Mouse (Mus musculus) myocyte (in vitro differentiated cells): ENCODE data around the gene Mgmt. TPM values are rescaled to one million over a fixed set of nuclear protein-coding genes. Genes with fewer than 3 reads are reported as not detected.

Experiments
- H3K27me3 ChIP-seq: one replicate; pipeline ENCODE4 v1.6.1; 2011; ENCODE audit not compliant: control insufficient read depth, insufficient read depth, insufficient read length
- H3K36me3 ChIP-seq: one replicate; pipeline ENCODE4 v1.6.1; 2011; ENCODE audit not compliant: control insufficient read depth, insufficient read depth
- H3K4me2 ChIP-seq: one replicate; pipeline ENCODE4 v1.6.1; 2011; ENCODE audit warnings: low read depth, control low read depth
- H3K4me3 ChIP-seq: one replicate; pipeline ENCODE4 v1.5.1; 2011; ENCODE audit warnings: mild to moderate bottlenecking, control low read depth, moderate library complexity
- H3K79me2 ChIP-seq: one replicate; pipeline ENCODE4 v1.6.1; 2011; ENCODE audit not compliant: control insufficient read depth, insufficient read depth
- H3ac ChIP-seq: one replicate; pipeline ENCODE4 v1.6.1; 2011; ENCODE audit not compliant: control insufficient read depth, insufficient read length
- CEBPB ChIP-seq: IDR thresholded peaks from 2 replicates; pipeline ENCODE4 v1.6.1; 2011; ENCODE audit warnings: mild to moderate bottlenecking, moderate library complexity; ENCODE audit not compliant: poor library complexity, insufficient read depth, severe bottlenecking
- E2F4 ChIP-seq: IDR thresholded peaks from one replicate; pipeline ENCODE4 v1.6.1; 2011; ENCODE audit warnings: mild to moderate bottlenecking, control low read depth, moderate library complexity; ENCODE audit not compliant: insufficient read depth
- MAX ChIP-seq: IDR thresholded peaks from one replicate; pipeline ENCODE4 v1.6.1; 2011; ENCODE audit warnings: low read depth, mild to moderate bottlenecking, control low read depth
- MYOD1 ChIP-seq, 3 experiments: IDR thresholded peaks; one replicate each; pipeline ENCODE4 v1.6.1; 2011; ENCODE audit warnings: control low read depth in 2 of 3, low read depth in 2 of 3, mild to moderate bottlenecking in 2 of 3, moderate library complexity in 1 of 3; ENCODE audit not compliant: insufficient read length in 2 of 3, control insufficient read depth in 1 of 3
- MYOG ChIP-seq, 3 experiments: IDR thresholded peaks; one replicate each; pipeline ENCODE4 v1.6.1; 2011; ENCODE audit warnings: control low read depth in 2 of 3, low read depth in 2 of 3, mild to moderate bottlenecking in 2 of 3; ENCODE audit not compliant: insufficient read length in 2 of 3, control insufficient read depth in 1 of 3, insufficient read depth in 1 of 3
- POLR2A ChIP-seq: IDR thresholded peaks from one replicate; pipeline ENCODE4 v1.6.1; 2011; ENCODE audit warnings: low read depth, mild to moderate bottlenecking, control low read depth, moderate library complexity; ENCODE audit not compliant: insufficient read length
- POLR2AphosphoS2 ChIP-seq: IDR thresholded peaks from one replicate; pipeline ENCODE4 v1.6.1; 2011; ENCODE audit warnings: low read depth, control low read depth; ENCODE audit not compliant: insufficient read length
- REST ChIP-seq: IDR thresholded peaks from one replicate; pipeline ENCODE4 v1.6.1; 2011; ENCODE audit warnings: mild to moderate bottlenecking, control low read depth, moderate library complexity; ENCODE audit not compliant: insufficient read depth, insufficient read length
- SRF ChIP-seq: IDR thresholded peaks from one replicate; pipeline ENCODE4 v1.6.1; 2011; ENCODE audit warnings: low read depth; ENCODE audit not compliant: control insufficient read depth, insufficient read length
- TCF12 ChIP-seq: IDR thresholded peaks from one replicate; pipeline ENCODE4 v1.6.1; 2011; ENCODE audit warnings: mild to moderate bottlenecking, control low read depth; ENCODE audit not compliant: poor library complexity, insufficient read depth, severe bottlenecking
- TCF3 ChIP-seq: IDR thresholded peaks from one replicate; pipeline ENCODE4 v1.6.1; 2011; ENCODE audit warnings: low read depth, control low read depth; ENCODE audit not compliant: insufficient read length
- USF1 ChIP-seq: IDR thresholded peaks from one replicate; pipeline ENCODE4 v1.6.1; 2011; ENCODE audit warnings: low read depth, mild to moderate bottlenecking, control low read depth, moderate library complexity
- polyA plus RNA-seq: library from polyadenylated mRNA; unstranded; fragments of >200 nt; fragmentation: generic; extraction: Trizol; gene quantifications from one replicate; pipeline ENCODE4 v1.2.1, GENCODE M21; 2012; ENCODE audit warnings: missing spikeins

Gene Mgmt
- polyA plus RNA-seq, 1 experiment: 1.3 TPM

DNA sequence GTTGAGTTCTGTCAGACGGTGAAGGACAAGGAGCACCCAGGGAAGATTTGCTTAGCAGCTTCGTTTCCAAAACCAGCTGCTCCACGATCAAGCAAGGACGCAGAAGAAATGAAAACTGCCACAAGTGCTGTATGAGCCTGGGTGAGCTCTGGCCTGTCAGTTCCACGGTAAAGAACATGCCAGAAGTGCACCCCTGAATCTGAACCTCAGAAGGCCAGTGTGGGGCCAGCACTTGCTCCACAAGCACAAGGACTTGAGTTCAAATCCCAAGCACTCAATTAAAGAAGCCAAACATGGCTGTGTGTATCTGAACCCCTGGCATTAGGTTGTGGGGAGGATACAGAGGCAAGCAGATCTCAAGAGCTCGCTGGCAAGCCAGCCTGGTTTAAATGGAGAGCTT is 125.8 kb downstream of the Mgmt start:
- Histone ChIP-seq H3K4me2 (no peak overlapping the region), H3K36me3 (no peaks in the 10 kb centered on the region), H3K4me3 (no peak overlapping the region), H3ac (no peak overlapping the region), H3K79me2 (no peaks in the 10 kb centered on the region), H3K27me3 (no peaks in the 10 kb centered on the region)
- TF ChIP-seq MYOG (IDR thresholded peaks at IDR 0.05; ENCODE audit: control insufficient read depth in 1 of 3, insufficient read depth in 1 of 3, insufficient read length in 2 of 3, low read depth in 2 of 3): no peak
- no peak for TF ChIP-seq REST
- TF ChIP-seq POLR2AphosphoS2: no peak
- TF ChIP-seq TCF3: no peak
- no peak for TF ChIP-seq MYOD1 (IDR thresholded peaks at IDR 0.05; ENCODE audit: control insufficient read depth in 1 of 3, insufficient read length in 2 of 3, low read depth in 2 of 3)
- no peak for TF ChIP-seq USF1
- no peak for TF ChIP-seq TCF12
- TF ChIP-seq E2F4: no peak
- no peak for TF ChIP-seq CEBPB
- TF ChIP-seq POLR2A: no peak
- no peak for TF ChIP-seq SRF
- no peak for TF ChIP-seq MAX

DNA sequence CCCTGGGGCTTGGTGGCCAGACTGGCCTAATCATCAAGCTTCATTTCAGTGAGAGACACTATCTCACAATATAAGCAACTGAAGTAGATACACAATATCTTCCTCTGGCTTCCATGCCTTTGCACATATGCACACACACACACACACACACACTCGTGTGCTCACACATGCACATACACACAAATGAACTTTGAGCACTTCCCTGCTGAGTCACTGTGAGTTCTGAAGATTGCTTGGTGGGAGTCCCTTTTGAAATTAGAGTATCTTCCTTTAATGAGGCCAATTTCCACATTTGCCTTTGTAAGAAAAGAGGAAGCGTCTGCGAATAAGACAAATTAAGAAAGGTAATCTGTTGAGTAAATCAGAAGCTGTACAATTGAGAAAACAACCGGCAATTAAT is 136.4 kb downstream of the Mgmt start:
- Histone ChIP-seq H3K4me3 (no peak overlapping the region), H3ac (no peak overlapping the region), H3K36me3 (no peaks in the 10 kb centered on the region), H3K27me3 (no peaks in the 10 kb centered on the region), H3K4me2 (no peak overlapping the region), H3K79me2 (no peaks in the 10 kb centered on the region)
- TF ChIP-seq POLR2A (no peak), CEBPB (no peak), E2F4 (no peak), MYOD1 (IDR thresholded peaks at IDR 0.05; ENCODE audit: control insufficient read depth in 1 of 3, insufficient read length in 2 of 3, low read depth in 2 of 3) (no peak), TCF3 (no peak), POLR2AphosphoS2 (no peak)

- H3ac ChIP-seq: no peak overlapping the region
- no peaks in the 10 kb centered on the region for H3K36me3 ChIP-seq
- H3K4me3 ChIP-seq: no peak overlapping the region
- TF ChIP-seq MYOG (IDR thresholded peaks at IDR 0.05; ENCODE audit: control insufficient read depth in 1 of 3, insufficient read depth in 1 of 3, insufficient read length in 2 of 3, low read depth in 2 of 3): no peak
- no peak for TF ChIP-seq REST
- no peak for TF ChIP-seq CEBPB
- TF ChIP-seq POLR2A: no peak
- no peak for TF ChIP-seq POLR2AphosphoS2
- no peak for TF ChIP-seq MAX
- no peak for TF ChIP-seq MYOD1 (IDR thresholded peaks at IDR 0.05; ENCODE audit: control insufficient read depth in 1 of 3, insufficient read length in 2 of 3, low read depth in 2 of 3)
- no peak for TF ChIP-seq TCF12
- TF ChIP-seq E2F4: no peak
- TF ChIP-seq TCF3: no peak
- no peak for TF ChIP-seq USF1
- no peak for TF ChIP-seq SRF
- no peak overlapping the region for H3K4me2 ChIP-seq
- no peaks in the 10 kb centered on the region for H3K27me3 ChIP-seq
- H3K79me2 ChIP-seq: no peaks in the 10 kb centered on the region
These were observed 138.8 kb downstream of the Mgmt start for GRCm38 (mm10) chr7:137033177-137033576.

GRCm38 (mm10) chr7:137034986-137035385 is 140.6 kb downstream of the Mgmt start:
- no peaks in the 10 kb centered on the region for H3K36me3 ChIP-seq
- no peaks in the 10 kb centered on the region for H3K79me2 ChIP-seq
- TF ChIP-seq MYOG (IDR thresholded peaks at IDR 0.05; ENCODE audit: control insufficient read depth in 1 of 3, insufficient read depth in 1 of 3, insufficient read length in 2 of 3, low read depth in 2 of 3) (no peak), SRF (no peak), REST (no peak), MAX (no peak), CEBPB (no peak), USF1 (no peak), TCF12 (no peak), E2F4 (no peak), POLR2AphosphoS2 (no peak)
- H3ac ChIP-seq: no peak overlapping the region
- H3K4me3 ChIP-seq: no peak overlapping the region
- no peaks in the 10 kb centered on the region for H3K27me3 ChIP-seq
- H3K4me2 ChIP-seq: no peak overlapping the region

- Histone ChIP-seq H3ac (no peak overlapping the region), H3K27me3 (no peaks in the 10 kb centered on the region), H3K4me2 (no peak overlapping the region), H3K4me3 (no peak overlapping the region), H3K79me2 (no peaks in the 10 kb centered on the region), H3K36me3 (no peaks in the 10 kb centered on the region)
- TF ChIP-seq POLR2A (no peak), CEBPB (no peak), MAX (no peak)
These were observed 141.5 kb downstream of the Mgmt start for GRCm38 (mm10) chr7:137035916-137036315.
